Mouse (Mus musculus) adrenal gland, postnatal 36 days (tissue): ENCODE data around the gene Lrrn3. TPM values are rescaled to one million over a fixed set of nuclear protein-coding genes. Genes with fewer than 3 reads are reported as not detected.

Experiments used
- DNase-seq, 2 experiments: peaks; one replicate each; pipeline ENCODE4 v3.0.0; 2021; ENCODE audit warnings: mixed read lengths in 1 of 2
- long read RNA-seq, 2 experiments: library from polyadenylated mRNA; stranded (forward); transcript quantifications; one replicate each; pipeline ENCODE4 v2.0.0; 2021; ENCODE audit warnings: borderline sequencing depth in 2 of 2
- total RNA-seq, 2 experiments: library from RNA; stranded (reverse); gene quantifications; 2 replicates each; pipeline ENCODE4 v1.2.3; 2021

Gene Lrrn3
- 10 to 100 TPM; 38.5 to 41.3 TPM for total RNA-seq
- long read RNA-seq, experiment 1, transcript Lrrn3-201 (2 exons, 3,865 nt): major isoform, 21 of 33 reads
- long read RNA-seq, experiment 1, partial matches to known transcripts: 9 of 33 reads
- long read RNA-seq, experiment 1, other reads (novel, unspliced or antisense): 3 of 33 reads
- long read RNA-seq, experiment 2, transcript Lrrn3-201 (2 exons, 3,865 nt): major isoform, 9 of 9 reads
- long read RNA-seq, experiment 2, partial matches to known transcripts: 0 of 9 reads
- long read RNA-seq, experiment 2, other reads (novel, unspliced or antisense): 0 of 9 reads

DNA sequence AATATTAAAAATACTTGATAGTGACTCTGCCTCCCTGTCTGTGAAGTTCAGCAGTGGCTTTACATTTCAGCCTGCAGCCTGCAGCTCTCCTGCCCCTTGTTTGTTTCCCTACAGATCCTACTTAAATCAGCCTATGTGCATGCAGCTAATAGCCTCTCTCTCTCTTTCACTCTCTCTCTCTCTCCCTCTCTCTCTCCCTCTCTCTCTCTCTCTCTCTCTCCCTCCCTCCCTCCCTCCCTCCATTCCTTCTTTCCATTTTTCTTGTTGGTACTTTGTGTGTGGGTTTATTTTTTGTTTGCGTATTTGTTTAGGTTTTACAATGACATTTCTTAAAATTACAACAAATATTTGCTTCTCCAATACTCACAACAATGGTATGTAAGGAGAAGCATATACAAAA lies at the start of gene Lrrn3:
TSS of gene Lrrn3 (minus strand) at position 101 of the 400 bp plus-strand sequence.
- no peak for DNase-seq

GRCm38 (mm10) chr12:41528410-41528809 lies 42.2 kb upstream of the Lrrn3 start:
- no peak for DNase-seq

GRCm38 (mm10) chr12:41526688-41527087 lies 40.5 kb upstream of the Lrrn3 start:
- no peak for DNase-seq

DNA sequence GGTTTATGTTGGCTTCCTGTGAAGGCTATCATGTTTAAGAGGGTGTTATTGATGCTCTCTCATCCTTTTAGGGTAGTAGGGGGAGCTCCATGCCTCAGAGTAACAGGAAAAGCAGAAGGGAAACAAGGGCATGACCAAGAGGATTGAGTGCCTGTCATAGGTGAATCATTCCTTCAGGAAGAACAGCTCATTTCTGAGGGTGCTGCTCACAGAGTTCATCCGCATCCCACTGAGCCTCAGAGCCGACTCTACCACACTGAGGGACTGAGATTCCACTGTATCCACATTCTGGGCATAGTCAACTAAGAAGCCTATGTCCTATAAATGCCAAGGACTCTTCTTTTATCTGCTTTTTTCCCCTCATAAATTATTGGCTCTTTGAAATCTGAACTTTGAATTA lies 35.4 kb upstream of the Lrrn3 start:
- peak; percentile 40 to 46 for DNase-seq

GRCm38 (mm10) chr12:41520326-41520725 lies 34.1 kb upstream of the Lrrn3 start:
- no peak for DNase-seq

DNA sequence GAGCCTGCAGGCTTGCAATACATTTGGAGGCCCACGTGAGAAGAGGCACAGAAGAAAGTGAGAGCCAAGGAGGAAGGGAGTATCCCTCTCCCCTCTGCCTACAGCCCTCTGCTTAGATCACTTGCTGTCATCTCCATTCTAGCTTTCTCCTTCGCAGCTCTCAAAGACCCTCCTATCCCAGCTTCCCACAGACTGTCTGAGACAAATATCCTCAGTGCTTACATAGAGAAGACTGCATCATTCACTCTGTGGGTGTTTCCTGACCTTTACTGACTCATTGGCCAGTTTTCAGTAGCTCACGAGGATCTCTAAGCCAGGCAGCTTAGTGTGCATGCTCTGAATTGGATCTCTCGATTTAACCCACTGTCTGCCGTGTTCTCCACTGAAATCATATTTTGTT lies 32.7 kb upstream of the Lrrn3 start:
- DNase-seq: peak; percentile 10 to 30

DNA sequence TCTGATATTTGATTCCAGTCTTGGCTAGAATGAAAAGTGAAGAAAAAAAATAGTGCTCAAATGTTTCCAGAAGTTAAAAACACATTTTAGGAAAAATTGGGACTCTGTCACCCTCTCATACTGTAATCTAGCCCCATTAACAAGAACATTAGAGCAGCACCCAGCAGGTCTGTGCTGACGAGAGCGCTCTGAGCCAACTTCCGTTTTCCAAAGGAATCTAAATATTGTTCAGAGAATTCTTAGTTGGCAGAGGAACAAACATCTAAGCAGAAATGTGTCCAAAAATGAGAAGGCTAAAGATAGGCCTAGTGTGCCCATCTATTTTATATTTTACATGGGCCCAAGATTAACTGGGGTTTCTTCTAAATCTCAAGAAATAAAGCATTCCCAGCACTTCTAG lies 24.4 kb upstream of the Lrrn3 start:
- DNase-seq: peak; percentile 17 to 21

DNA sequence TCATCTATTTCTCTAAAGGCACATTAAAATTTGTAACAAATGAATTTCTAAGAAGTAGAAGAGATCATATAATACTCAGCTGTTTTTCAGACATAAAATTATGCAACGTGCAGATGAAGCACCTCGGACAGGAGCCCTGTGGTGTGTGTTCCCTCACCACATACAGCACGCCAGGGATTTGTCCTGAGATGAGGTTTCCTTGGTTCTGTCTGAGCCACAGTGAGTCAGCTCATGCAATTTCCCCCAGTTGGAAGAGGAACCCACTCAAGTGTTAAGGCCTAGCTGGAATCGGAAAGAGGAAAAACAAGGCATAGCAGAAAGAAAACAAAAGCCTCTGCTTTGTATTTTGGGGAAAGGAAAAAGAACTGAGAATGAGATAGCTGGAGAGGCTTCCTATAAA lies 22.4 kb upstream of the Lrrn3 start:
- no peak for DNase-seq

DNA sequence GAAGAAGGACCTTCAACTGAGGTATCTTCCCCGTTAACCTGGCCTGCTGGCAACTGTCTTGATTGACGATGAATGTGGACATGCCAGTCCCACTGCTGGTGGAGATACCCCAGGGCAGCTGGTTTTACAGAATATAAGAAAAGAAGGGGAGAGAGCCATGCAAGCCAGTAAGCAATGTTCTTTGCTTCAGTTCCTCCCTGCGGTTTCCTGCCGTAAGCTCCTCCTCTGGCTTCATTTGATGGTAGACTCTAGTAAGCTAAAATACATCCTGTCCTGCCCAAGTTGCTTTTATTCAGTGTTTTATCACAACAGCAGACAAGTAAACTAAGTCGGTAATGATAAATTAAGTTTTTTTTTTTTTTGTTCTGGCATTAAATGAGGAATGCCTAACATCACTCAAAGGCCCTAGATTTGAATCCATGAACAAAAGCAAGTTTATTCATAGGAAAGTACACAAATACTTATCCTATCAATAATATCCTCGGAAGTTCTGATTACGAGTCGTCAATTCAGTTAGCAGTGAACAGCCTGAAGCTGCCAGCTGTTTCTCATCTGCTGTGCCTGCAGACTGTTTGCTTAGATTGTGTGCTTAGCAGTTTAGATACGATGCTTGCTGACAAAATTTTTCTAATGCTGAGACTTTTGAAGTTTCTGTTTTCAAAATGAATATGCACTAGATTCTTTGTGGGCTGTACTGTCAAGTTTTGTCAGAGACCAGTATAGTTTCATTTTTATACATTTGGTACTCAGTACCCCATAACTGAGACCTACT lies 14.0 kb upstream of the Lrrn3 start:
- no peak for DNase-seq

GRCm38 (mm10) chr12:41494620-41495019 lies 8.4 kb upstream of the Lrrn3 start:
- peak in 1 of 2 experiments; percentile 6 for DNase-seq

DNA sequence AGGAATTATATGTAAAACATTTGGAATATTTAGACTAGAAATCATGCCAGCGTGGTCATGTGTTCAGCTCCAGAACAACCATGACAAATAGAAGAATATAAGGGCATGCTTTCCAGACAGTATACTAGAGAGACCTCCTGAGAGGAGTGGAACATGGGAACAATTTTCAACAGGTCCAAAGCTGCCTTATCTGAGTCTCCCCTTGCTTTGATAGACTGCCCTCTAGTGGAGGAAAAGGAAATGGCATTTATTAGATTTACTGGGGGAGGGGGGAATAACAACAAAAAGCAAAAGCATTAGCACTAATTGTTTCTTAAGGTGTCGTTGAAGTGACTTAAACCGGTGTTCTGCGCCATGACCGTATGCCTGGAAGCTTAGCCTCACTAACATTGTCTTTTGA lies 774 bp upstream of the Lrrn3 start:
- DNase-seq: peak in 1 of 2 experiments; percentile 23

- DNase-seq: peak; percentile 80 to 83
These were observed 567 bp downstream of the Lrrn3 start for GRCm38 (mm10) chr12:41485512-41486215.

DNA sequence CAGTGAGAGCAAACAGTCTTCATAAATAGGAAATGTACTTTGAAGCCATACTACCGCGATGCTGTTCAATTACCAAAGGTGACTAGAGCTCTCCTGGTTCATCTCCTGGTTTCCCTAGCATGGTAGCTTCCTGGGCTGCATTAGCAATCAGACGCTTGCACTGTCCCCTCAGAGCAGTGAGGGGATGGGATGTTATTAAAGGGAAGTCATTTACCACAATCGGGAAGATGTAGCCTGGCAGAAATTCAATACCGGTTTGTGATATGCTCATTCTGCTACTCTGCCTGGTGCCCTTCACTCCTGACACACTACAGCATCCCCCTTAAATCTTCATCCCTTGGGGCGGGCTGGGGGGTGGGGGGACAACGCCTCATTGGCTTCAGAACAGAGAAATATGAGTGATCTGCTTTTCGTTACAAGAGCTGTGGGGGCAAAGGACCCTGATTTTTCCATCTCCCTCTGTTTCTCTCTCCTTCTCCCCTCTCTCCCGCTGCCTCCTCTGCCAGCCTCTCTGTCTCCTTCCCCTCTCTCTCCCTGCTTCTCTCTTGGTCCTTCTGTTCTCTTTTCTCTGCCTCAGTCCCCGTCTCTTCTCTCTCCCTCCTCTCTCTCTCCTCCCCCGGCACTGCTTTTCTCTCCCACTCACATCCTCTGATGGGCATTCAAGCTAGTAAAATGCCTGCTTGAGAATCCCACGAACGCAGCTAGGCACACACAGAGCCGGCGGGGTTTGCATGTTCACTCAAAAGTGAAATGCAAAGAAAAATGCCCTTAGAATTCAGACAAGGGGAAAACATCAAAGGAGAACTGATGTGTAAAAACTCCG lies 1.3 kb downstream of the Lrrn3 start:
- peak in 1 of 2 experiments; percentile 21 for DNase-seq

- peak; percentile 36 to 46 for DNase-seq
These were observed 2.4 kb downstream of the Lrrn3 start for GRCm38 (mm10) chr12:41483593-41484451.

GRCm38 (mm10) chr12:41483091-41483592 lies 3.1 kb downstream of the Lrrn3 start:
- DNase-seq: no peak

DNA sequence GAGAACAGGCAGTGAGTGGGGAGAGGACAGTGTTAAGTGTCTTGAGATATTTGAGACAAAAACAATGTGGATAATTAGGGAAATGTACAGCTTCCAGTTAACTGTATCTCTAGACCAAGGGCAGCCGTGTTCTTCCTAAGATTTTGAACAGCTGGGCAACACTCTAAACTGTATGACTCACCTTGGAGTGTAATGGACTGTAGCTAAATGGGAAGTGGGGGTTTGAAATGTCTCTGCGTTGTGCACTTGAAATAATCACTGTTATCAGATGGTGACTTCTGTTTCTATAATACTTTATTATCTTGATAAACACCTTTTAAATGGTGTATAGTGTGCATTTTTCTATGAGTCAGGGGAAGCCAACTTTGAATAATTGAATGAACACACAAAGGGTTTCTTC lies 4.7 kb downstream of the Lrrn3 start:
- DNase-seq: no peak

GRCm38 (mm10) chr12:41469096-41469801 lies 17.0 kb downstream of the Lrrn3 start:
- DNase-seq: no peak

DNA sequence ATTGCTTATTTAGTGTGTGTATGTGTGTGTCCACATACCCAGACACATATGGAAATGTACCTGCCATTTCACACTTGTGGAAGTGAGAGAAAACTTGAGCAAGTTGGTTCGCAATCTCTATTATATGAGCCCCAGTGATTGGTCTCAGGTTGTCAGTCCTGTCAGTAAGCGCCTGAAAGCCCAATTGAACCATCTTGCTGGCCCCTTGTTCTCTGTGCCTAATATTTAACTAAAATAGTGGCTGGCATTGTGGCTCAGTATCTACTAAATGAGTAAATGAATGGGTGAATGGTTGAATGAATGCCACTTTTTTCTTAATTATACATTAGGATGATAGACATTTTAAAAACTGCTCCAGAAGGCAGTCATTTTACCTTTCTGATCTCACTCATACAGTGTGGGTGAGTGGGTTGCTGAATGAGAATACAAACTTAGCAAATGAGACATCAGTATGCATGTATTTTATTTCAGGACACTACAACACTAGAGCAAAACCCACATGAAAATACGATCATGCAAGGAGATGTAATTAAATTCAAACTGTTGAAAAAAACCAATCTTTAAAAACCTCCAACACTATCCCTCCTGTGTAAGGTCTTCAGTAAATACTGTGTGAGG lies 17.7 kb downstream of the Lrrn3 start:
- no peak for DNase-seq

DNA sequence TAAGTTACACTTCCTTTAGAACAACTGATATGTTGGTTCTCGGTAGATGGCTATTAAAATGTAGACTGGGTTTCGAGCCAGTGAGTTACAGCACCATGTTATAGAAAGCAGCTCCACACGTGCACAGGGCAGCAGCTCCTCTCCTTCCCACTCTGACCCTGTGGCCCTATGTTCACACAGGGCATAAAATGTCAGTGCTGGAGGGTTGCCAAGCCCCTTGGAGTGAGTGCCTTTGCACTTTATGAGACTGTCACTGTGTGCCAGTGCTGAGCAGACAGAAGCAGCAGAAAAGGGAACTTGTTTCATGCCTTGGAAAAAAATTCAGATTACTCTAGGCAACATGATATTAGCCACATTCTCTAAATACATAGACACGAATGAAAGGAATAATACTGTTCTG lies 47.8 kb downstream of the Lrrn3 start:
- DNase-seq: peak; percentile 9 to 35
